Mouse (Mus musculus) hindbrain, embryonic 13.5 days (tissue): ENCODE measurements around the gene Slc32a1. TPM values are rescaled to one million over a fixed set of nuclear protein-coding genes. Genes with fewer than 3 reads are reported as not detected.

Source experiments
- ATAC-seq: fragments of 200-750 bp; cut with Nextera tagmentation; 2 replicates; pipeline ENCODE4 v1.8.0; 2017; ENCODE audit warnings: moderate TSS enrichment; ENCODE audit not compliant: low FRiP score
- H3K27ac ChIP-seq: fragments of 300-500 bp; sonication (generic); 2 replicates; pipeline ENCODE4 v1.5.1; 2015; ENCODE audit warnings: inconsistent platforms, mild to moderate bottlenecking, moderate library complexity
- H3K27me3 ChIP-seq: fragments of 300-500 bp; sonication (generic); 2 replicates; pipeline ENCODE4 v1.6.1; 2015; ENCODE audit warnings: mild to moderate bottlenecking, inconsistent platforms
- H3K36me3 ChIP-seq: fragments of 300-500 bp; sonication (generic); 2 replicates; pipeline ENCODE4 v1.6.1; 2015; ENCODE audit warnings: mild to moderate bottlenecking, inconsistent platforms
- H3K4me1 ChIP-seq: fragments of 300-500 bp; sonication (generic); replicated peaks from 2 replicates; pipeline ENCODE4 v1.6.1; 2015; ENCODE audit warnings: inconsistent platforms
- H3K4me2 ChIP-seq: fragments of 300-500 bp; sonication (generic); 2 replicates; pipeline ENCODE4 v1.6.1; 2015; ENCODE audit warnings: inconsistent platforms, mild to moderate bottlenecking, moderate library complexity
- H3K4me3 ChIP-seq: fragments of 300-500 bp; sonication (generic); 2 replicates; pipeline ENCODE4 v1.5.1; 2015; ENCODE audit warnings: mild to moderate bottlenecking, inconsistent platforms
- H3K9ac ChIP-seq: fragments of 300-500 bp; sonication (generic); 2 replicates; pipeline ENCODE4 v1.6.1; 2015; ENCODE audit warnings: mild to moderate bottlenecking, inconsistent platforms
- H3K9me3 ChIP-seq: fragments of 300-500 bp; sonication (generic); 2 replicates; pipeline ENCODE4 v1.6.1; 2016; ENCODE audit warnings: inconsistent platforms
- WGBS: fragments of 180-500 bp; shearing (Covaris S2); methylation state at CpG from one replicate; pipeline ENCODE4 v1.1.7; 2015; 5-methylcytosine and 5-hydroxymethylcytosine counted together
- polyA plus RNA-seq: library from polyadenylated mRNA; unstranded; fragments of >200 nt; fragmentation: Nextera tagmentation; extraction: Ambion mirVana; gene quantifications from 2 replicates; pipeline ENCODE4 v1.2.1, GENCODE M21; 2015

The Slc32a1 gene
- polyA plus RNA-seq, 1 experiment from 2014 or later = 8.1 TPM

- Histone ChIP-seq H3K4me2 (peak overlapping the region; percentile 43), H3K9me3 (no peaks in the 10 kb centered on the region), H3K36me3 (no peaks in the 10 kb centered on the region), H3K27ac (peak overlapping the region; percentile 87), H3K4me3 (no peak overlapping the region), H3K9ac (peak overlapping the region; percentile 49), H3K4me1 (peaks cover 62% of the 10 kb centered on the region), H3K27me3 (peaks cover 28% of the 10 kb centered on the region)
- ATAC-seq = peak; percentile 83
- WGBS = under 1% methylated on average over 12 of the region's 12 CpGs
Observed at GRCm38 (mm10) chr2:158595103-158595502, 15.5 kb upstream of the Slc32a1 start.

GRCm38 (mm10) chr2:158595577-158595976, 15.0 kb upstream of the Slc32a1 start:
- H3K4me2 ChIP-seq = peak overlapping the region; percentile 43
- peaks cover 62% of the 10 kb centered on the region for H3K4me1 ChIP-seq
- ATAC-seq = no peak
- peak overlapping the region; percentile 87 for H3K27ac ChIP-seq
- H3K9ac ChIP-seq = peak overlapping the region; percentile 49
- peaks cover 32% of the 10 kb centered on the region for H3K27me3 ChIP-seq
- no peaks in the 10 kb centered on the region for H3K9me3 ChIP-seq
- WGBS = 9% methylated on average over 7 of the region's 7 CpGs
- H3K36me3 ChIP-seq = no peaks in the 10 kb centered on the region
- H3K4me3 ChIP-seq = no peak overlapping the region

- H3K27ac ChIP-seq = peak overlapping the region; percentile 87; the same call in 1 of the 2 replicates
Observed at GRCm38 (mm10) chr2:158596803-158597202, 13.8 kb upstream of the Slc32a1 start.

GRCm38 (mm10) chr2:158600517-158600916, 10.1 kb upstream of the Slc32a1 start:
- Histone ChIP-seq H3K36me3 (no peaks in the 10 kb centered on the region), H3K27ac (peak overlapping the region; percentile 69), H3K4me3 (no peak overlapping the region), H3K4me1 (peaks cover 76% of the 10 kb centered on the region), H3K27me3 (peaks cover 50% of the 10 kb centered on the region), H3K9ac (peak overlapping the region; percentile 1; the same call in 1 of the 2 replicates), H3K4me2 (no peak overlapping the region), H3K9me3 (no peaks in the 10 kb centered on the region)
- WGBS = 32% methylated on average over 3 of the region's 3 CpGs
- no peak for ATAC-seq

More at GRCm38 (mm10) chr2:158596803-158597202, 13.8 kb upstream of the Slc32a1 start:
- no peaks in the 10 kb centered on the region for H3K9me3 ChIP-seq
- no peak overlapping the region for H3K4me3 ChIP-seq
- H3K4me2 ChIP-seq = no peak overlapping the region
- no peaks in the 10 kb centered on the region for H3K36me3 ChIP-seq
- ATAC-seq = no peak
- H3K27me3 ChIP-seq = peaks cover 38% of the 10 kb centered on the region
- WGBS = 71% methylated on average over 1 of the region's 1 CpGs
- H3K9ac ChIP-seq = no peak overlapping the region
- peaks cover 62% of the 10 kb centered on the region for H3K4me1 ChIP-seq

- Histone ChIP-seq H3K27me3 (peaks cover 49% of the 10 kb centered on the region), H3K27ac (peak overlapping the region; percentile 69)
Observed at GRCm38 (mm10) chr2:158601326-158601725, 9.2 kb upstream of the Slc32a1 start.

GRCm38 (mm10) chr2:158602663-158603062, 7.9 kb upstream of the Slc32a1 start:
- Histone ChIP-seq H3K4me2 (peak overlapping the region; percentile 34), H3K4me1 (peaks cover 69% of the 10 kb centered on the region), H3K9ac (peak overlapping the region; percentile 39; the same call in 1 of the 2 replicates), H3K9me3 (no peaks in the 10 kb centered on the region), H3K36me3 (no peaks in the 10 kb centered on the region), H3K27me3 (peaks cover 54% of the 10 kb centered on the region), H3K4me3 (peak overlapping the region; percentile 8; the same call in 1 of the 2 replicates), H3K27ac (peak overlapping the region; percentile 97)
- 15% methylated on average over 15 of the region's 15 CpGs for WGBS
- peak; percentile 48; the same call in 1 of the 2 replicates for ATAC-seq

More at GRCm38 (mm10) chr2:158601326-158601725, 9.2 kb upstream of the Slc32a1 start:
- Histone ChIP-seq H3K4me3 (no peak overlapping the region), H3K4me2 (no peak overlapping the region), H3K9ac (no peak overlapping the region), H3K4me1 (peaks cover 74% of the 10 kb centered on the region), H3K9me3 (no peaks in the 10 kb centered on the region), H3K36me3 (no peaks in the 10 kb centered on the region)
- 84% methylated on average over 1 of the region's 1 CpGs for WGBS
- ATAC-seq = no peak

GRCm38 (mm10) chr2:158606511-158606964, 4.0 kb upstream of the Slc32a1 start:
- peak overlapping the region; percentile 58 for H3K4me3 ChIP-seq
- peak overlapping the region; percentile 86 for H3K9ac ChIP-seq
- 8% methylated on average over 4 of the region's 4 CpGs for WGBS
- peaks cover 66% of the 10 kb centered on the region for H3K27me3 ChIP-seq
- peak overlapping the region; percentile 67 for H3K4me2 ChIP-seq
- H3K4me1 ChIP-seq = peaks cover 47% of the 10 kb centered on the region
- no peaks in the 10 kb centered on the region for H3K9me3 ChIP-seq
- no peaks in the 10 kb centered on the region for H3K36me3 ChIP-seq
- H3K27ac ChIP-seq = peak overlapping the region; percentile 97
- ATAC-seq = peak; percentile 40; the same call in 1 of the 2 replicates

- peak overlapping the region; percentile 86 for H3K9ac ChIP-seq
- peaks cover 85% of the 10 kb centered on the region for H3K27me3 ChIP-seq
- H3K36me3 ChIP-seq = peaks cover 4% of the 10 kb centered on the region; the same call in 1 of the 2 replicates
- no peaks in the 10 kb centered on the region for H3K9me3 ChIP-seq
- no peak for ATAC-seq
- under 1% methylated on average over 27 of the region's 27 CpGs for WGBS
- H3K4me1 ChIP-seq = peaks cover 38% of the 10 kb centered on the region
- peak overlapping the region; percentile 67 for H3K4me2 ChIP-seq
- peak overlapping the region; percentile 97 for H3K27ac ChIP-seq
- peak overlapping the region; percentile 58 for H3K4me3 ChIP-seq
Observed at GRCm38 (mm10) chr2:158609681-158610080, 886 bp upstream of the Slc32a1 start.

GRCm38 (mm10) chr2:158611326-158611719, 756 bp downstream of the Slc32a1 start:
- Histone ChIP-seq H3K4me2 (peak overlapping the region; percentile 67), H3K27ac (peak overlapping the region; percentile 97), H3K9me3 (no peaks in the 10 kb centered on the region), H3K4me1 (peaks cover 40% of the 10 kb centered on the region), H3K4me3 (peak overlapping the region; percentile 58), H3K9ac (peak overlapping the region; percentile 86), H3K36me3 (peaks cover 4% of the 10 kb centered on the region; the same call in 1 of the 2 replicates), H3K27me3 (peaks cover 94% of the 10 kb centered on the region)
- under 1% methylated on average over 26 of the region's 30 CpGs for WGBS
- no peak for ATAC-seq

- WGBS = 3% methylated on average over 30 of the region's 30 CpGs
- Histone ChIP-seq H3K4me1 (peaks cover 45% of the 10 kb centered on the region), H3K9me3 (no peaks in the 10 kb centered on the region), H3K27ac (peak overlapping the region; percentile 97), H3K9ac (peak overlapping the region; percentile 86), H3K4me3 (peak overlapping the region; percentile 58), H3K4me2 (peak overlapping the region; percentile 67), H3K27me3 (peaks cover 96% of the 10 kb centered on the region), H3K36me3 (peaks cover 4% of the 10 kb centered on the region; the same call in 1 of the 2 replicates)
- no peak for ATAC-seq
Observed at GRCm38 (mm10) chr2:158611726-158612670, 1.4 kb downstream of the Slc32a1 start.

- H3K36me3 ChIP-seq = peaks cover 4% of the 10 kb centered on the region; the same call in 1 of the 2 replicates
- H3K27me3 ChIP-seq = peaks cover 96% of the 10 kb centered on the region
- ATAC-seq = no peak
- H3K4me2 ChIP-seq = peak overlapping the region; percentile 67
- no peaks in the 10 kb centered on the region for H3K9me3 ChIP-seq
- peak overlapping the region; percentile 58 for H3K4me3 ChIP-seq
- peaks cover 53% of the 10 kb centered on the region for H3K4me1 ChIP-seq
- WGBS = 5% methylated on average over 10 of the region's 10 CpGs
- H3K9ac ChIP-seq = peak overlapping the region; percentile 86
- H3K27ac ChIP-seq = peak overlapping the region; percentile 97
Observed at GRCm38 (mm10) chr2:158612671-158613250, 2.2 kb downstream of the Slc32a1 start.
